Mouse (Mus musculus): ENCODE results near the gene Tdp1.

Tdp1 gene

GRCm38 (mm10) chr12:99995951-99996350 lies 111.6 kb downstream of the Tdp1 start:
- in situ Hi-C loops (cut with MboI; ENCODE audit: low sequenced_read_pairs) = no loop called here

GRCm38 (mm10) chr12:99999726-100000125 lies 115.4 kb downstream of the Tdp1 start:
- in situ Hi-C loops (cut with MboI; ENCODE audit: low sequenced_read_pairs) = no loop called here

GRCm38 (mm10) chr12:100000381-100000780 lies 116.1 kb downstream of the Tdp1 start:
- in situ Hi-C loops (cut with MboI; ENCODE audit: low sequenced_read_pairs) = no loop called here

GRCm38 (mm10) chr12:100001246-100001645 lies 116.9 kb downstream of the Tdp1 start:
- in situ Hi-C loops (cut with MboI; ENCODE audit: low sequenced_read_pairs) = no loop called here

GRCm38 (mm10) chr12:100001910-100002309 lies 117.6 kb downstream of the Tdp1 start:
- in situ Hi-C loops (cut with MboI; ENCODE audit: low sequenced_read_pairs) = no loop called here

GRCm38 (mm10) chr12:100002914-100003587 lies 118.7 kb downstream of the Tdp1 start:
- in situ Hi-C loops (cut with MboI; ENCODE audit: low sequenced_read_pairs) = no loop called here
